Mouse (Mus musculus) testis, adult 2 months (tissue): ENCODE measurements around the gene Wnt6.

Source experiments
- CTCF ChIP-seq: fragments of 200-500 bp; IDR thresholded peaks from 2 replicates; pipeline ENCODE4 v1.5.1; 2012; ENCODE audit warnings: low read depth, mild to moderate bottlenecking, inconsistent platforms, low read length, moderate library complexity; ENCODE audit not compliant: control insufficient read depth, insufficient read depth, insufficient replicate concordance
- POLR2A ChIP-seq: fragments of 200-500 bp; IDR thresholded peaks from 2 replicates; pipeline ENCODE4 v1.6.1; 2012; ENCODE audit warnings: low read depth, mild to moderate bottlenecking, inconsistent platforms, low read length, moderate library complexity; ENCODE audit not compliant: control insufficient read depth

DNA sequence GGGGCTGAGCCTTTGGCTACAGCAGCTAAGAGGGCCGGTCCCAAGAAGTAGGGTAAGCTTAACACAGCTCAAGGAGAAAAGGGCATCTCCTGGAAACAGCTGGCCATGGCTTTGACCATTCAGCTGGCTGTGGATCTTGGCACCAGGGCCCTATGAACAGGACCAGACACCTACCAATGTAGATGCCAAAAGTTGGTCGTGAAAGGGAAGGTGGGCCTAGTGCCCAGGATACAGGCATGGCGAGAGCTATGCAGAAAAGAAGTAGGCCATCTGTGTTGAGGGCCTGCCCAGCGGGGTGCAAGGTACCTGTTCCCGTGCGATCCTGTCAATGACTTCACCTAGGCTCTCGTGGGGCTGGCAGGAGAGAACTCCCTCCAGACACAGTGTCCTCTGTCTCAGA is 30.8 kb upstream of the Wnt6 start:
- no peak for TF ChIP-seq CTCF
- TF ChIP-seq POLR2A, result no peak
